In genomic region chr10:37289964-37290704, GRCm38 (mm10) we compare ENCODE assay signal across 11 mouse cellular contexts.
DNase-seq lines count a peak whose midpoint lies in the region; ATAC-seq and TF ChIP-seq lines count a peak whose summit lies in the region.
"Had no signal": no experiment of that assay in that cellular context is flagged by ENCODE, and none has a peak within 500 bp of the region (broad histone marks: within the 10 kb centered on the region; RNA-seq: fewer than 3 reads in every experiment).

No protein-coding gene starts in this region.

- no peak for TF ChIP-seq CTCF in lung, adult 2 months (IDR thresholded peaks at IDR 0.05; ENCODE audit: insufficient read depth, low read length)

- 0 out of 2 replicates have a peak, but pooled peaks cover 3% of the 10 kb centered on the region for H3K4me1 ChIP-seq in heart, embryonic 10.5 days
- no peaks in the 10 kb centered on the region; the same call in 1 of the 2 replicates for H3K4me1 ChIP-seq in lung, embryonic 16.5 days (replicated peaks; ENCODE audit: control insufficient read depth, insufficient read depth, low read length)
- peaks cover 7% of the 10 kb centered on the region for H3K4me1 ChIP-seq in lung, adult 2 months (ENCODE audit: control insufficient read depth, insufficient read depth, low read length)

- peak; percentile 89 for ATAC-seq in lung, embryonic 16.5 days (ENCODE audit: low read depth)
- peak; percentile 72 for ATAC-seq in granulocyte monocyte progenitor cell, adult 5-6 weeks (replicated peaks; ENCODE audit: poor library complexity, severe bottlenecking)
- peak; percentile 81 for ATAC-seq in megakaryocyte progenitor cell, adult 5-6 weeks (replicated peaks; ENCODE audit: poor library complexity)

- no peak overlapping the region for H3K4me3 ChIP-seq in heart, embryonic 10.5 days
- H3K4me3 ChIP-seq in lung, embryonic 16.5 days (ENCODE audit: low read length) = no peak overlapping the region
- no peak overlapping the region for H3K4me3 ChIP-seq in lung, adult 2 months (replicated peaks; ENCODE audit: extremely low read depth, low read depth, low read length)
- H3K4me3 ChIP-seq: layer of hippocampus, adult 2 months had no signal

- H3K9ac ChIP-seq in lung, embryonic 16.5 days (ENCODE audit: low read length) = no peak overlapping the region

- H3K4me2 ChIP-seq in lung, embryonic 16.5 days (ENCODE audit: low read depth, low read length) = no peak overlapping the region

- no peaks in the 10 kb centered on the region for H3K9me3 ChIP-seq in heart, embryonic 10.5 days
- no peaks in the 10 kb centered on the region for H3K9me3 ChIP-seq in lung, embryonic 16.5 days (ENCODE audit: control insufficient read depth, low read length)

- H3K27me3 ChIP-seq in heart, embryonic 10.5 days (ENCODE audit: insufficient read depth, poor library complexity, severe bottlenecking) = no peaks in the 10 kb centered on the region
- H3K27me3 ChIP-seq in lung, embryonic 16.5 days (ENCODE audit: control insufficient read depth, insufficient read depth, low read depth, low read length) = no peaks in the 10 kb centered on the region

- H3K36me3 ChIP-seq in heart, embryonic 10.5 days = no peaks in the 10 kb centered on the region
- no peaks in the 10 kb centered on the region for H3K36me3 ChIP-seq in lung, embryonic 16.5 days (ENCODE audit: control insufficient read depth, insufficient read depth, low read length)

- no peak overlapping the region for H3K27ac ChIP-seq in heart, embryonic 10.5 days
- peak overlapping the region; percentile 33 for H3K27ac ChIP-seq in lung, embryonic 16.5 days (ENCODE audit: low read length)
- H3K27ac ChIP-seq: layer of hippocampus, adult 2 months had no signal

- no peak for TF ChIP-seq POLR2A in lung, adult 2 months (IDR thresholded peaks at IDR 0.05; ENCODE audit: borderline replicate concordance, extremely low read depth, low read depth, low read length)

- 75% methylated on average over 3 of the region's 3 CpGs for WGBS in heart, embryonic 10.5 days
- WGBS in lung, embryonic 16.5 days = 78% methylated on average over 3 of the region's 3 CpGs
- 63% methylated on average over 3 of the region's 3 CpGs for WGBS in lung, adult 2 months

- peak; percentile 66 for DNase-seq in heart, adult 11 months
- DNase-seq in heart, embryonic 10.5 days (ENCODE audit: low spot score) = no peak
- no peak for DNase-seq in lung, adult 2 months
- no peak for DNase-seq in T-cell, adult 2 months (ENCODE audit: low spot score)
- no peak for DNase-seq in embryo, embryonic 10.5 days (ENCODE audit: low spot score)
- DNase-seq: embryo, embryonic 11 days; midbrain, embryonic 14.5 days had no signal
